Mouse (Mus musculus) neural tube, embryonic 10.5 days (tissue): ENCODE results near the gene Rasgef1c.

Source experiments
- DNase-seq: peaks from one replicate; pipeline ENCODE4 v3.0.0-alpha.2; 2017; ENCODE audit warnings: low spot score; ENCODE audit errors: extremely low spot score

Rasgef1c gene

GRCm38 (mm10) chr11:49901659-49902458 is at the start of gene Rasgef1c:
TSS of gene Rasgef1c (plus strand) at chr11:49901835.
- peak; percentile 83 for DNase-seq

- no peak for DNase-seq
Observed at GRCm38 (mm10) chr11:49855144-49855543, 46.5 kb upstream of the Rasgef1c start.

DNA sequence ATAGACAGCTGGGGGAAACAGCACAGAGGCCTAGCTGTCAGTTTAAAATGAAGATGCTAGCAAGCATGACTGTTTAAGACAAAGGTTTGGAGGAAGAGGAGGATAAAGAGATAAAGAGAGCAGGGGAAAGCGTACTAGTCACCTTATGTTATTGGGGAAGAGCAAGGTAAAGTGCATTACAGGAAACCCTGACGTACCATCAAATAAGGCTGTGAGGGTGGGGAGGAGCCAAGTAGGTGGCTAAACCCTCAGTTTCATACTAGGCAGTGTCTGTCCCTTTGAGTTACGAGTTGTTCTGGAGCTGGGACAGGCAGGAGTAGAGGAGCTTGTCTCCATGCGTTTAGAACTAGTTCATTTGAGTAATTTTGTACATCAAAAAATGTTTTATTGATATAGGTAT is 40.5 kb upstream of the Rasgef1c start:
- DNase-seq = no peak

DNA sequence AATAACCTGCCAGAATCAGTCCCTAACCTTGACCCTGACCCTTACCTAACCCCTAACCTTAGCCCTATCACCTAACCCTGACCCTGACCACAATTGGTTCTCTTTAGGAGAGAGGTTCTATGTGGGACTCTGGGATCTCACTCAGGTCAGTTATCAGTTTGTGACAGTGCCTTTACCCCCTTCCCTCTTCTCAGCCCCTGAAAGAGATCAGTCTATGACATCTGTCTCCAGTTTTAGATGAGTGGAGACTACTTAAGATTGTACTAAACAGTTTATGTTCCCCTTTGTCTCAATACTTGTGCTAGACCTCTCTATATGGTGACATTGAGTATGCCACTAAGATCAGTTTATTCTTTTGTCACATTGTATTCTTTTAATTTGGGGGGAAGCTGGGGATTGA is 37.7 kb upstream of the Rasgef1c start:
- no peak for DNase-seq

- no peak for DNase-seq
Observed at GRCm38 (mm10) chr11:49867320-49867719, 34.3 kb upstream of the Rasgef1c start.

- DNase-seq = peak; percentile 45
Observed at GRCm38 (mm10) chr11:49869762-49870161, 31.9 kb upstream of the Rasgef1c start.

DNA sequence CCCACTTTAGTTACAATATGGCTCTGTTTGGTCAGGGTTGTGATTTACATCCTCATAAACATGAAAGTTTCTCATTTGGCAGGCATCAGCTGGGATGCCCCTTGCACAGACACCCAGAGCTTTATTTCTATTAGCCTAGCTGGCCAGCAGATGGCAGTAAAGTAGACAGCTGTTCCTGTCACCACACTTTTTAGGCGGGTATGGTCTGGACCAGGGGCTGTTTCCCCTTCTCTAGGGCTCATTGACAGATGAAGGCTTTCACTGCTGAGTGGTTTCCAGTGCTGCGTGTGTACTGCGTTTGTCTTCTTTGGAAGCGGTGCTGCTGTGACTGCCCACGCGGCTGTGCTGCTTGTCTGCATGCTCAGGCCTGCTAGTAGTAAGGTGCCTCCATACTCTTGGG is 29.7 kb upstream of the Rasgef1c start:
- peak; percentile 54 for DNase-seq

- DNase-seq = no peak
Observed at GRCm38 (mm10) chr11:49872779-49873178, 28.9 kb upstream of the Rasgef1c start.

DNA sequence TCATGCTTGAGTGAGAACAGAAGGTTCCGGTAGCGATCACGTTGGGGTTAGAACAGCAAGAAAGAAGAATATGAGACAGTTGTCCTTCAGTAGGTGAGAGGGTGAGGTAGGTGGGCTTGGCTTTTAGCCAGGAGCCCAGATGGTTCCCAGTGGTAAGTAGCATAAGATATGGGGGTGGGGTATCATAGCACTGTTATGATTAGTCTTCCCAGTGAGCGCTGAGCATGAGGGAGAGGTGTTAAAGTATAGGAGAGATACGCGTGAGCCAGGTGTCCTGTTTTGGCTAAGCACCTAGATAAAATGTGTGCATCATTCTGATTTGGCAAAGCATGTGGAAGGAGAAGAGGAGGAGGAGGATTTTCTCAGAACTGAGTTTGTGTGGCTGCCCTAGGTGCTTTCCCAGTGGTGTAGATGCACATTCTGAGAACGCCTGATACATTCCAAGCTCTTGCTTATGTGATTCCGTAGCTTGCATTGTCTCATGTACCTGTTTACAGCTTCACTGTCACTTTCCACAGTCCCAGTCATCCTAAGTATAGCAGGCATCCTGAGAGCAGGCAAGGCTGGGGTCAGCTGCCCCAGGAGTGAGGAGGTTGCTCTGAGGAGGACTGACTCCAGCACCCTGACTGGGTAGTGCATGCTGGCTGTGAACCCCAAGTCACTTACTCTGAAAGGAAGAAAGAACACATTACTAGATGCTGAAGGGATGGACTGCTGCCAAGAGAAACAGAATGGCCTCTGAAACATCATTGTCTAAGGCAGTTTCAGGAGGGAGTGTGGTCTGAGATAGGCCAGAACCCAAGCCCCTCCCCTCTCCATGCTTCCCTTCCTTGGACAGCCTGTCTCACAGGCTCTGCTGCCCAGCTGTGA is 24.5 kb upstream of the Rasgef1c start:
- no peak for DNase-seq

DNA sequence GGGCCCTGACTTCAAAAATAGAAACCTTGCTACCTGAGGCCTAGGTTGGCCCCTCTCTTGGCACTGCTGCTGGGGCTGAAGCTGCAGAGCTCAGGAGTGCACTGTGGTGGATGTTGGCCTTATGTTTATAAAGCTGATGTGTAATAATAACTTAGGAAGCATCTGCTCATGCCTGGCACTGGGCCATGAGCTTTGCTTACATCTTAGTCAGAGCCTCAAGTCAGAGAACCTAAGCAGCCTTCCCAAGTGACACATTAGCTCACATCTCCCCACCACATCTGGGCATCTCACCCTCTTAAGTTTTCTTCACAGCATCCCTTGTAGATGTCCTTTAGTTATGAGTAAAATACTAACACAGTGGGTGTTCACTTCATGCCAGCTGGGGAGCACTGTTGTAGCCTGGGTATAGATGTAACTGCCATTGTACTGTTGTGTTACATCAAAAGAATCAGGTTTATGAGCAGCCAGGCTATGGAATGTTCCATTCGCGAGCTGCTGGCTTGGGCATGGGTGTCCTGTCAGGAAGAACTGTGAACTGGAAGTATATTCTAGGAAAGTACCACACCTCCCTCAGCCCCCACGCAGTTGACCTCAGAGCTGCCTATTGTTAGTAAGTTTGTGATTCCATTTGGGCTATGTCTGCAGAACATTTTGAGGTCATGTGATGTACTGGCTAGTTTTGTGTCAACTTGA is 21.5 kb upstream of the Rasgef1c start:
- DNase-seq = no peak

- DNase-seq = no peak
Observed at GRCm38 (mm10) chr11:49883394-49883793, 18.2 kb upstream of the Rasgef1c start.

DNA sequence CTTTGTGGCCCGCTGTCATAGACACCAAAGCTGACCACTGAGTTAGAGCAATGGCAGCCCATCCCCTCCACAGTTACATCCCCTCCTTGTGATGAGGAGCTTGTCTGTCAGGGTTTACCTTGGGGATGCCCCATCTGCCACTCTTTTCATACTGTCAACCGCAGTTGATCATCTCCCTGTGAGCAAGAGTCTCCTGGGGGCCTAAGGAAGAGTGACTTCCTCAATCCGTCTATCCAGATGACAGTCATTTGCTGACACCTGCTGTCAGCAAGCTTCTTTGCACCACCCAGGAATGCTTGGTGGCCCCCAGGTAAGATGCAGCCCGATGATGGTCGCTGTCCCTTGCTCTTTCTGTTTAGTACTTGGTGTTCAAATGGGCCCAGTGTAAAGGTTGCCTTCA is 13.2 kb upstream of the Rasgef1c start:
- no peak for DNase-seq

DNA sequence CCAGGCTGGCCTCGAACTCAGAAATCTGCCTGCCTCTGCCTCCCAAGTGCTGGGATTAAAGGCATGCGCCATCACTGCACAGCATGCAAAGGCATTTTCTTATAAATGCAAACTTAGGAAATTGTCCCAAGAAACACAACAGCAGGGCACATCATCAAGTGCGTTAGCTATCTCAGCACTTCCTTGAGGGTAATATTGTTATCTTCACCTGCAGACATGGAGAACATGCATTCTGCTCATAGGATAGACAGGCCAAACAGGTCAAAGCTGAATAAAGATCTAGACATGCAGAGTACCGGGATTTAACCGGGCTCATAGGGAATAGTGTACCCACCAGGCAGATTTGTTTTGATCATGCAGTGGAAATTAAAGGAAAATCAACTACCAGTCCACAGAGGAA is 9.6 kb upstream of the Rasgef1c start:
- no peak for DNase-seq

- DNase-seq = no peak
Observed at GRCm38 (mm10) chr11:49893806-49894205, 7.8 kb upstream of the Rasgef1c start.

GRCm38 (mm10) chr11:49895966-49896590 is 5.6 kb upstream of the Rasgef1c start:
- no peak for DNase-seq

- no peak for DNase-seq
Observed at GRCm38 (mm10) chr11:49900043-49900442, 1.6 kb upstream of the Rasgef1c start.

GRCm38 (mm10) chr11:49900962-49901658 is 525 bp upstream of the Rasgef1c start:
- DNase-seq = peak; percentile 17

GRCm38 (mm10) chr11:49903333-49903732 is 1.7 kb downstream of the Rasgef1c start:
- peak; percentile 56 for DNase-seq

GRCm38 (mm10) chr11:49918521-49919180 is 17.0 kb downstream of the Rasgef1c start:
- no peak for DNase-seq

GRCm38 (mm10) chr11:49919304-49919703 is 17.7 kb downstream of the Rasgef1c start:
- DNase-seq = no peak
